Mouse (Mus musculus): Measurements from ENCODE around the gene Pdf.

The Pdf gene

DNA sequence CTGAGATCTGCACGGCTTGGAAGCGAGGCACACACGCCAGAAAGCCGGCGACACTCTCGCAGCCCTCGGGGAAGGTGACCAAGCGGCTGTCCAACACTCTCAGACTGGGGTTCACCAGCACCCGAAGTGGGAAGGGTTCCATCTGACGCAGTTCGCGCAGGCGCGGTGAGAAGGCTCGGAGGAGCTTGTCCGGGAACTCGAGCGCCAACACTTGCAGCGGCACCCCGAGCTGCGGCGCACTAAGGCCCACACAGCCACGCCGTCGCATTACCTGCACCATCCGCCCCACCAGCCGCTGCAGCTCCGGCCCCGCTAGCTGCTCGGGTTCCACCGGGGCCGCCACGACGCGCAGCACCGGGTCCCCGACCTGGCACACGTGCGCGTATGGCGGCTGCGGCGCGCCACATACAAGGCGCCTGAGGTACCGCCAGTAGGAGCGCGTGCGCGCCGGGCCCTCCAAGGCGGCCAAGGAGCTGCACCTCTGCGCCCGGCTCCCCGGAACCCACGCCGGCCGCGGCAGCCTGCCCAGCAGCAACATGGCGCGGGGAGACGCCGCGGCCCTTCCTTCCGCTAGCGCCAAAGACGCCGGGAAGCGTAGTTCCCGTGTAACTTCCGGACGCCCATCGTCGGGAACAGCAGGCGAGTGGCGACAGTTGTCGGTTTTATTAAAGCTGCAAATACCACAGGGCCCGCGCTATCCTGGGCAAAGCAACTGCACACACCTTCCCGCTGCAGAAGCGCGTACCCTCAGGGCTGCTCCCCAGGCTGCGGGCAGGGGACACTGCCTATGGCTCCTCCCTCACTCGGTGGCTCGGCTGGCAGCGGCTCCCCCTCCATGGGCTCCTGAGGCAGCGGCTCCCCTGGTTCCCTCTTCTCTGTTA lies at the start of gene Pdf:
Gene Pdf (minus strand): TSS at position 554 of the 881 bp plus-strand sequence.
- peak; percentile 91 to 96 for DNase-seq (ENCODE audit: inconsistent age in 2 of 2, low spot score in 1 of 2)

DNA sequence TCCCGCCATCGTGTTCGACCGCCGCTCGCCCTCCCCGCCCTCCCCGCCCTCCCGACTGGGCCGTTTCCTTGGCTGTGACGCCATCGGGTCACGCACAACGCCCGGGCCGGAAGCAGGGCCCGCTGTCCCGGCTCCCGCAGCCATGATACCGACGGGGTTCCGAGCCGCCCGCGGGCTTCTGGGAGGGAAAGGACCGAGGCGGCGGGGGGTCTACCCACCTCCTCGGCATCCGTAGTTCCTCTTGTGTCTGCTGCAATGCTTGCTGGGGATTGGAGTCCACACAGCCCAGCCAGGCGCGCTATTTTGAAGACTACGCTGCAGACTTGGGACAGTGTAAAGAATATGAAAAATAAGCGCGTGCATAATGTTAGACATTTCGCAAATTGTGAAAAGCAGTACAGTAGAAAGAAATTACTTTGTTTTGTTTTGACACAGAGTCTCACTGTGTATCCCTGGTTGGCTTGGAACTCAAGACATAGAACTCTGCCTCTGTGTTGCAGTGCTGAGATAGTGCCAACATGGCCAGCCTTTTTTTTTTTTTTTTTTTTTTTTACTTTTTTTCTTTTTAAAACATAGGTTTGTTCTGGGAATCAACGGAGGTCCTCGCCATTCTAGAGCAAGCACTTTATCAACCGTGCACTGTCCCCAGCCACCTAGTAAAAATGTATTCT lies 48.1 kb upstream of the Pdf start, which contains the start of gene Terf2:
Gene Terf2 (minus strand): TSS at position 182 of the 671 bp plus-strand sequence.
- DNase-seq (ENCODE audit: inconsistent age in 2 of 2, low spot score in 1 of 2), result peak; percentile 96 to 98

DNA sequence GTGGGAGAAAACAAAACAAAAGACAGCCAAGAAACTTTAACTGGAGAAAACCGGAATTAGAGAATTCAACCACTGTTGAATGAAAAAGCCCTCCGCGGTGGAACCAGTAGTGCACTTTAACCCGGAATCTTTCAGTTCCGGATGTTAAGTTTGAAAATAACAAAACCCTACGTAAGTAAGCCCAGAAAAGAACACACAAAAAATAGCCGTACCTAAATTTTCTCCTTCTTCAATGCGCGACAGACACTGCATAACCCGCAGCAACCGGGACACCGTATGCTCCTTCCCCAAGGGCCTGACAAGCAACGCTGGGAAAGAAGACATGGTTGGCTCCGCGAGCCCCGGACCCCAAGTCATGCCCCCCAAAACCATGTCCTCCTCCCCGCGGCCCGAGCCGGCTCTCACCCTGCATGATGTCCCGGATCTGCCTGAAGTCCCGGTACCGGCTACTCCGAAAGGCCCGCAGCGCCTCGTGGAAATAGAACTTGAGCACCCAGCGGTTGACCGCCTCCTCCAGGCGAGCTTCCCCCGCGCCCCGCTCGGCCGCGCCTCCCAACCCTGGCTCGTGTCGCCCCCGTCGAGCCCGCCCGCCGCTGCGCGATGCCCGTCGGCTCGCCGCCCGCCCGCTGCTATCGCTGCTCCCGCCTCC lies 47.4 kb upstream of the Pdf start:
- no peak for DNase-seq (ENCODE audit: inconsistent age in 2 of 2, low spot score in 1 of 2)

DNA sequence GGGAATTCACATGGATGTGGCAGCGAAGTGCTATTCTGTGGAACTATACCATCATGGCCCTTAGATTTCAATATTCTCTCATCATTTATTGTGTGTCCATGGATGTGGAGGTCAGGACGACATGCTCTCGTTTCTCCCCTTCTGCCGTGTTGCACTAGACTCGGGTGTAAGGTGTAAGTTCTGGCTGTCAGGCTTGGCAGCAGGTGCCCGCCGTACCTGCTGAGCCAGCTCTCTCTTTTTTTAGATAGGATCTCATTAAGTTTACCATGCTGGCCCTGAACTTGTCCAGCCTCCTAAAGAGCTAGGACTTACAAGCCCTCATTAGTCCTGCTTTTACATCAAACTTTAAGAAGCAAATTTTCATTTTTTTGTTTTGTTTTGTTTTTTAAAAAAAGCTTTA lies 42.1 kb upstream of the Pdf start:
- no peak for DNase-seq (ENCODE audit: inconsistent age in 2 of 2, low spot score in 1 of 2)

DNA sequence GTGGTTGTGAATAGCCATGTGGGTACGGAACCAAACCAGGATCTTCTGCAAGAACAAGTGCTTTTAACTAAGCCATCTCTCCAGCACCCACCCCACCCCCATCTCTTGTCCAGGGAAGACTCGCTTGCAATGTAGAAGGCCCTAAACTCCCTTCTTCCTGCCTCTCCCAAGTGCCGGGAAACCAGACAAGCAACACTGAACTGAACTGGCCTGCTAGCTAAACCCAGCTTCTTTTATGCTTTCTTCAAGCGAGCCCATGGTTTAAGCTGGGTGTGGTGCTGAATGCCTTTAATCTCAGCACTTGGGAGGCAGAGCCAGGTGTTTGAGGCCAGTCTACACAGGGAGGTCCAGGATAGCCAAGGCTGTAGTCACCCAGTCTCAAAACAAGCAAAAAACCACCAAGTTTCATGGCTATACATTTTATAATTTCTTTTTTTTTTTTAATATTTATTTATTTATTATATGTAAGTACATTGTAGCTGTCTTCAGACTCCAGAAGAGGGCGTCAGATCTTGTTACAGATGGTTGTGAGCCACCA lies 40.2 kb upstream of the Pdf start:
- no peak for DNase-seq (ENCODE audit: inconsistent age in 2 of 2, low spot score in 1 of 2)

DNA sequence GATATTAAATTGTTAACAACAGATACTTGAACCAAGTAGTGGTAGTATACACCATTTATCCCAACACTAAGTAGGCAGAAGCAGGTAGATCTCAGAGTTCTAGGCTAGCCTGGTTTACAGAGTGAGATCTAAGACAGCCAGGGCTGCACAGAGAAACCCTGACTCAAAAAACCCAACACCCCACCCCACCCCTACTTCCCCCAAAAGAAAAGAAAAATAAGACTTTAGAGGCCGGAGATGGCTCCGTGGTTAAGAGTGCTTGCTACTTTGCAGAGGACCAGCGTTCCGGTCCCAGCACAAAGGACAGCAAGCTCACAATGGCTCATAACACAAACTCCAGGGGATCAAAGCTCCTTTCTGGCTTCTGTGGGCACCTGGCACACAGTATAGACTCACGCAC lies 37.6 kb upstream of the Pdf start:
- no peak for DNase-seq (ENCODE audit: inconsistent age in 2 of 2, low spot score in 1 of 2)

DNA sequence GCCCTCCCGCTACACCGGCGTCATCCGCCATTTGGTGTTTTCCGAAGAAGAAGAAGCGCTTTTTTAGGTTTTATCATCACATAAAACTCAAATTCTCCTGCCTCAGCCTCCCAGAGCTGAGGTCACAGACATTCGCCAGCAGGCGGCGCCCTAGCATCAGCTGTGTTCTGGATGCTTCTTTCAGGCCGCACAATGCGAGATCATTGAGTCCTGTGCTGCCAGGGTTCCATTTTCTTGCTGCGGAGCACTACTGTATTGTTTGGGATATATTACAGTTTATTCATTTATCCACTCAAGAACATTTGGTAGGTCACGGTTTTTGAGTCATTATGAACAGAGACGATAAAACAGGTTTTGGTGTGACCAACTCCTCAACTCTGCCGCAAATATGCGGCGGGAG lies 36.9 kb upstream of the Pdf start:
- DNase-seq (ENCODE audit: inconsistent age in 2 of 2, low spot score in 1 of 2), result no peak

DNA sequence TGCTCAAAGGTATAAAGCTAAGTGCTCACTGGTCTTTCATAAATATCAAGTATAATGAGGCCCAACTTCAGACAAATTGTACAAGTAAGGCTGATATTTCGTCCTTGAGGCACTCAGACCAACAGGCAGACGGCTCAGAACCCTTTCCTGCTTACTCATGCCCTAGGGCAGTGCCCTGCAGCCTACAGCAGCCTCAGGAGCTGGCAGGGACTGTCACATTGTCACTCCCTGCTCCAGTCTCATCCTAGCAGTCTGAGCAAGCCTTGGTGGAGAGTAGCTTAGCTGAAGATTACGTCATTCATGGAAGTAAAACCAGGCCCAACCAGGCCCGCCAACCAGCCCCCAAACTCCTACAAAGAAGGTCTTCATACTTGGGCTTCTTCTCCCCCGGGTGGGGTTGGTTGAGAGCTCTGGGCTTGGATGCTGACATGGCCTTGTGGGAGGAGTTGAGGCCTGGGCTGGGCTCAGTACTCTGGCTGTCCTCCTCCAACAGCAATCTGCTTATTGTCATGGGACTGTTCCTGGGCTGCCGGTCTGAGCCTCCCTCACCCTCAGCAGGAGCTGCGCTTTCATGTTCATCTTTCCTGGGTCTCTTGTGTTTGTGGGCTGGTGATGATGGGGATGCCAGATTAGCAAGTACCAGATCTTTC lies 27.9 kb upstream of the Pdf start:
- DNase-seq (ENCODE audit: inconsistent age in 2 of 2, low spot score in 1 of 2), result peak; percentile 49 to 65

DNA sequence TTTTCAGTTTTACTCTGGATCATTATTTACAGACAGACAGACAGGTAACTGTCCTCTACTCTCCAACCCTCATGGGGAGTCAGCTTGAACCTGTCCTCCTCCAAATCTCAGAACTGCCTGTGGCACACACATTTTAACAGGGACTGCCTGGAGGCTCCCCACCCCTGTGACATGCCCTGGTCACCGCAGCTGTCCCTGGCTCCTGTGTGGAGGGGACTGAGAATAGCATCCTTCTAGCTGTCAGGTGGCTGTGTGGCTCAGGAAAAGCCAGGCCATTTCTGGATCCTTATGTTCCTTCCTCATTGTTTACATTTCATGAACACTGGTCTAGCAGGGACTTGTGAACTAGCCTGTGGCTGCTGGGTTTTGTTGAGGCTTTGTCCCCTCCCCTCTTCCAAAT lies 25.7 kb upstream of the Pdf start:
- no peak for DNase-seq (ENCODE audit: inconsistent age in 2 of 2, low spot score in 1 of 2)

DNA sequence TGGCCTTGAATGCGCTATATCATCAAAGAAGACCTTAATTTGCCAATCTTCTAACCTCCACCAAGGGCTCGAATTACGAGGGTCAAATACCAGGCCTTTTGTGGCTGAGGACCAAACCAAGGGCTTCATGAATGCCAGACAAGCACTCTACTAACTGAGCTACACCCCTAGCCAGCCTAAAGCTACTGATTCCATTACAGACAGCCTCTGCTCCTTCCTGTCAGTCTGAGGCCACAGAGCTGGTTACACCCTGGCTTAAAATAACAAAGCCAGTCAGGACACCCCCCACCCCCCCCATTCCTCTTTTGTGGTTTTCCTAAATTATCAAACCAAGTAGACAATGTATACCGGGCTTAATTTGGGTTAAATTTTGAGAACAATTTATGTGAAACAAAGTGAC lies 25.3 kb upstream of the Pdf start:
- peak in 1 of 2 experiments; percentile 24 for DNase-seq (ENCODE audit: inconsistent age in 2 of 2, low spot score in 1 of 2)

DNA sequence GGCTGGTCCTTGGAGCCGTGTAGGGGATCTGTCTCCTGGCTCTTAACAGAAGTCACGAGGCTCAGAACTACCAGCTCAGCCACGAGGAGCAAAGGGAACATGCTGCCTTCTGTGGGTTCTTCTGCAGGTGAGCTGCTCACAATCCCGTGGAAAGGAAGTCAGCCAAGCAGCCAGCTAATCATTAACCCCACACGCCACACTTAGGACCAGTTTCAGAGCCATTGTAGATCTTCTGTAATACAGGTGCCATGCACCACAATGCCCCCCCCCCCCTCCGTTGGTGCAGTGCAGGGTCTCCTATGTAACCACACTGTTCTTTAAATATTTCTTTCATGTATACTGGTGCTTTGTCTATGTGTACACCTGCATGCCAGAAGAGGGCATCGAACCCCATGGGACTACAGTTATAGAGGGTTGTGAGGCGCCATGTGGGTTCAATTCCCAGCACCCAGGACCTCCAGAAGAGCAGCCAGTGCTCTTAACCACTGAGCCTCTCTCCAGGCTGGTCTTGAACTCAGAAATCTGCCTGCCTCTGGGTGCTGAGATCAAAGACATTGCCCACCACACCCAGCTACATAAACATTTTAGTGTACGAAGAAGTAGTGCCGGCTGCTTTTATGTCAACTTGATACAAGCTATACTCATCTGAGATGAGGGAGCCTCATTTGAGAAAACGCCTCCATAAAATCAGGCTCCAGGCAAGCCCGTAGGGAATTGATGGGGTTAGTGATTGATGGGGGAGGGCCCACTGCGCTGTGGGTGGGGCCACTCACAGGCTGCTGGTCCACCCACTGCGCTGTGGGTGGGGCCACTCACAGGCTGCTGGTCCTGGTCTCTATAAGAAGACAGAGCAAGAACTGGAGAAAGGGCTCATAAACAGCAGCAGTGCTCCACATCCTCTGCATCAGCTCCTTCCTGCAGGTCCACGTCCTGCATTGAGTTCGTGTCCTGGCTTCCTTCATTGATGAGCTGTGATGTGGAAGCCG lies 17.4 kb upstream of the Pdf start, which contains the start of gene Tmed6:
Gene Tmed6 (minus strand): TSS at position 134 of the 986 bp plus-strand sequence.
- DNase-seq (ENCODE audit: inconsistent age in 2 of 2, low spot score in 1 of 2), result peak in 1 of 2 experiments; percentile 64

DNA sequence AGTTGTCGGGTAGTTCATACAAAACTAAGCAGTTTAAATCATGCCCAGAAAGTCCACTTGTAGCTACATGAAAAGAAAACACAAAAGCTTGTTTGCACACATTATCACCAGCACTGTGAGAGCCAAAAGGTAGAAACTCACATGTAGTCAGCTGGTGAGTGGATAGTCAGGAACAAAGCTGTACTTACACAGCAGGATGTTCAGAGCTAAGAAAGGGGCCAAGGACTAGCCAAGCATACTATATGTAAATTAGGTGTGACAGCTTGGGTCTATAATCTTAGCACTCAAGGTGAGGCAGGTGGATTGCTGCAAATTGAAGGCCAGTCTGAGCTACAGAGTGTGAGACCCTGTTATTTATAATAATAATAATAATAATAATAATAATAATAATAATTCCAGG lies 14.2 kb upstream of the Pdf start:
- no peak for DNase-seq (ENCODE audit: inconsistent age in 2 of 2, low spot score in 1 of 2)

DNA sequence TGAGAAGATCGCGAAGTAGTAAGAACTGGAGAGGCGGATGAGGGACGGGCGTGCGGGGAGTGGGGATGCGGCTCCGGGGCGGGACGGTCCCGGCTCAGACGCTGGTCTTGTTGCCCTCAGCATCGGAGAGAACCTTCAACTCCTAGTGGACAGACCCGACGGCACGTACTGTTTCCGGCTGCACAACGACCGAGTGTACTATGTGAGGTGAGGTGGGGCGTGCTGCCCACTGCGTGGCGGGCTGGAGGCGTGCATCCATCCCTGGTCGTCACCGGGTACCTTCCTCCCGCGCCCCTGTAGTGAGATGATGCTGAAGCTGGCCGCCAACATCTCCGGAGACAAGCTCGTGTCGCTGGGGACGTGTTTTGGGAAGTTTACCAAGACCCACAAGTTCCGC lies 8.6 kb upstream of the Pdf start:
- DNase-seq (ENCODE audit: inconsistent age in 2 of 2, low spot score in 1 of 2), result no peak

DNA sequence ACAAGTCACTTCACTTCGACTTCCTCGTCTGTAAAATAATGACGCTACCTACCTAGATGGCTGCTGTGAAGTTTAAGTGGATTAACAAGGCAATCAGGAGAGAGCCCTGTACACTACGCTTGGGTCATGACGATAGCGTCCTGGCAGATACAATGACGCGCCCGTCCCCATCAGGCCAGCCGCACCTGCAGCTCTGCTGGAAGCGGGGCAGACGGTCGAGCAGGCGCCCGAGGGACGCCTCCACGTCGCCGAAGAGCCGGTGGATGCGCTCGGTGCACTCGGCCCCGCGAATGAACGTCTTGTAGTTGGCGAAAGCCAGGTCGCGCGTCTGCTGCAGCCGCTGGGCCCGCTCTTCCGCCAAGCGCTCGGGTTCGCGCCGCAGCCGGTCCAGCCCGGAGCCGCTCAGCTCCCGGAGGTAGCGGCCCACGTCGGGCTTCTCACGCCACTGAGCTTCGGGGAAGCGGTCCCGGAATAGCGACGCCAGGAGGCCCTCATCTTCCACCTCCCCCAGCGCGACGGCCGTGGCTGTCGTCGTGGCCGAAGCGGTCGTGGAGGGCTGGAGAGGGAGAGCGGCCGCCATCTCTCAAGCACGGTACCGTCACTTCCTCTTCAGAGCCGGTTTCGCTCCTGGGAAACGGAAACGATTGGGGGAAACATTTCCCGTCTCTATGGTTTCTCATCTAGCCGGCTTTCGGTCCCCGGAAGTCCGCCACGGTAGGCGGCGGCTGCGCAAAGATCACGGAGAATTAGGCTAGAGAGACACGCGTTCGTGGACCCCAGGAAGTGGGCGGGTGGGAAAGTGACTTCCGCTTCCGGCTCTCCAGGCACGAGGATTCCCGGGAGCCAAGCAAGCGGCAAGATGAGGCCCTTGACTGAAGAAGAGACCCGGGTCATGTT lies 7.9 kb upstream of the Pdf start, which contains the start of the genes Cog8 and Nip7:
Gene Cog8 (minus strand): TSS at position 614 of the 897 bp plus-strand sequence.
Gene Nip7 (plus strand): TSS at position 802 of the 897 bp plus-strand sequence.
- peak; percentile 98 to 99 for DNase-seq (ENCODE audit: inconsistent age in 2 of 2, low spot score in 1 of 2)

DNA sequence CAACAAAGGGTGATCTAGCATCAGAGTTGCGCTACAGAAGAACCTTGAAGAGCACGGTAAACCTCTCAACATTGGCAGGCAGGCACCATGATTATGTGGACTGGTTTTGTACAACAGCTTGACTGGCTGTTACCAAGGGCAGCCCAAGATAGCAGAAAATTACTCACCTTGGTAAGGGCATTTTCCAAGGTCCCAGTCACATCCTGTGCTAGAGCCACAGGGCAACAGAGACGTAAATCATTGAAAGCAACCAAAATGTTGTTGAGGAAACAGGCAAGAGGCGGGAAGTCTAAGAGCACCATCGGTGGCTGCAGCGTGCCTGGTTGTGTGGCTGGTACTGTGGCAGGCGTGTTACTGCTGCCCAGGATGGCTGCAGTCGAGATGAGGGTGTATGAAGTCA lies 3.6 kb upstream of the Pdf start:
- peak; percentile 73 to 85 for DNase-seq (ENCODE audit: inconsistent age in 2 of 2, low spot score in 1 of 2)

DNA sequence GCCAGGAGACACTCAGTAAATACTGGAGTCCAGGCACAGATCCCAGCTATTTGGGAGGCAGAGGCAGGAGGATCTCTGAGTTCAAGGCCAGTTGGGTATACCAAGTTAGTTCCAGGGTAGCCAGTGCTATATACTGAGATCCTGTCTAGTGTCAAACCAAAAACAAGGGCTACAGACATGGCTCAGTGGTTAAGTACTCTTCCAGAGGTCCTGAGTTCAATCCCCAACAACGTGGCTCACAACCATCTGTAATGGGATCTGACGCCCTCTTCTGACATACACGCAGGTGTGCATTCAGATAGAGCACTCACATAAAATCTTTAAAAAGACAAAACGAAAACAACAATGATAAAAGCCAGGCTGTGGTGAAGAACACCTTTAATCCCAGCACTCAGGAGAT lies 1.1 kb upstream of the Pdf start:
- DNase-seq (ENCODE audit: inconsistent age in 2 of 2, low spot score in 1 of 2), result no peak

DNA sequence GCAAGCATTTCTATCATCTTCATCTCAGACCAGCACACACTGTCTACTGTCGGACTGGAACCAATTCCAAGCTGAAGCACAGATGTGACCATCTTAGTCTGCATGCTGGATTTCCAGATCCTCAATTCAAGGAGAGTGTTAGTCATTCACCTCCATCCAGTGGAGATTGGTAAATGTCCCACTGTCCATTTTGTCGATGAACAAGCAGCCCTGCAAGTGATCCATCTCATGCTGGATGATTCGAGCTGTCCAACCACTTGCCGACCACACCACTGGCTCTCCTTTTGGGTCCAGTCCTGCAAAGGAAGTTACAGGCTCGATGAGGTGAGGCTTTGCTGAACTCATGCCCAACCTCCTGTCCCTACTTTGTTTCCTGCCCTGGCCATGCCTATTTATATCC lies 1.4 kb downstream of the Pdf start:
- DNase-seq (ENCODE audit: inconsistent age in 2 of 2, low spot score in 1 of 2), result peak in 1 of 2 experiments; percentile 64

DNA sequence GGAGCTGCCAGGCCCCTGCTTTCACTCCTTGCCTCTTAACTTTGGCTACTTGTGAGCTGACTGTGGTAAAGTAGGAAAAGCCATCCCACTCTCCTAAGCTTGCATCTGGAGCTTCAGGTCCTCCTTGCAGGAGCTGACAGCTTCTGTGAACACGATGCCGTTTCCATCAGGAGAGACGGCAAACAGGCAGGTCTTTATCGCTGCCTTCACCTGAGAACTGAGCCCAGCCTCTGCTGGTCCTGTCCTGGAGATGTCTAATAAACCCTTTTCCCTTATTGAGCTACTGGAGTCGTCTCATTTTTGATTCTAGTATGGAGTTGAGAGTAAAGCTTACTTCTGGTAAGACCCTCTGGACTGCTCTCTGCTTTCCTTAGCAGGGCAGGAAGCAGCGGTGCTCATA lies 2.9 kb downstream of the Pdf start:
- peak in 1 of 2 experiments; percentile 26 for DNase-seq (ENCODE audit: inconsistent age in 2 of 2, low spot score in 1 of 2)

Data from adrenal gland, adult (tissue).